In genomic region chr12:17545884-17546283, GRCm38 (mm10) we compare ENCODE assay signal across 8 mouse cellular contexts. TPM values are rescaled to one million over a fixed set of nuclear protein-coding genes. Genes with fewer than 3 reads are reported as not detected.
DNase-seq lines count a peak whose midpoint lies in the region; ATAC-seq and TF ChIP-seq lines count a peak whose summit lies in the region.

No protein-coding gene starts in this region.

- WGBS in heart, postnatal 0 days: 5% methylated on average over 8 of the region's 8 CpGs
- WGBS in liver, embryonic 16.5 days (ENCODE audit: insufficient replicate concordance): 2% methylated on average over 8 of the region's 8 CpGs

- no peak for TF ChIP-seq CTCF in E14TG2a.4 (conservative IDR thresholded peaks at IDR 0.05; ENCODE audit: low read length)
- TF ChIP-seq CTCF in heart, postnatal 0 days (IDR thresholded peaks at IDR 0.05; ENCODE audit: low read depth): no peak

- H3K4me3 ChIP-seq in E14TG2a.4 (replicated peaks; ENCODE audit: low read length): peak overlapping the region; percentile 93
- H3K4me3 ChIP-seq in heart, postnatal 0 days (ENCODE audit: low read depth, low read length): peak overlapping the region; percentile 82
- peak overlapping the region; percentile 87 for H3K4me3 ChIP-seq in liver, embryonic 16.5 days (ENCODE audit: low read depth, low read length)

- TF ChIP-seq EP300 in heart, postnatal 0 days (IDR thresholded peaks at IDR 0.05; ENCODE audit: low read depth): no peak

- peaks cover 46% of the 10 kb centered on the region for H3K9me3 ChIP-seq in E14TG2a.4 (ENCODE audit: low read length)
- no peaks in the 10 kb centered on the region for H3K9me3 ChIP-seq in heart, postnatal 0 days (replicated peaks; ENCODE audit: control insufficient read depth, low read length)
- H3K9me3 ChIP-seq in liver, embryonic 16.5 days (replicated peaks; ENCODE audit: control insufficient read depth, low read length): no peaks in the 10 kb centered on the region

- H3K9ac ChIP-seq in heart, postnatal 0 days (replicated peaks; ENCODE audit: low read depth, low read length): peak overlapping the region; percentile 87; the same call in 1 of the 2 replicates
- H3K9ac ChIP-seq in liver, embryonic 16.5 days (ENCODE audit: low read depth, low read length): peak overlapping the region; percentile 98

- peak overlapping the region; percentile 94 for H3K27ac ChIP-seq in heart, postnatal 0 days (ENCODE audit: low read depth)
- H3K27ac ChIP-seq in liver, embryonic 16.5 days (ENCODE audit: low read length): peak overlapping the region; percentile 72

- intact Hi-C loops in gastrocnemius, postnatal 36 days (cut with DNase I): loop anchor here (5.0 kb wide), 1 partner anchor 179 kb away; no protein-coding TSS in a partner anchor

- H3K4me1 ChIP-seq in E14TG2a.4 (replicated peaks; ENCODE audit: low read depth, low read length): peaks cover 19% of the 10 kb centered on the region
- H3K4me1 ChIP-seq in heart, postnatal 0 days (ENCODE audit: control insufficient read depth, insufficient read depth): peaks cover 9% of the 10 kb centered on the region
- H3K4me1 ChIP-seq in liver, embryonic 16.5 days (ENCODE audit: control insufficient read depth, low read depth, low read length): peaks cover 34% of the 10 kb centered on the region

- DNase-seq in adrenal gland, postnatal 10 days: peak; percentile 22
- DNase-seq in adrenal gland, postnatal 4 days (ENCODE audit: low spot score in 2 of 2): no peak
- peak; percentile 9 for DNase-seq in heart, postnatal 0 days (ENCODE audit: low spot score)
- DNase-seq in gastrocnemius, postnatal 36 days: no peak
- DNase-seq in thymus, postnatal 4 days: no peak

- H3K27me3 ChIP-seq in E14TG2a.4 (ENCODE audit: insufficient read depth, low read length): 0 out of 2 replicates have a peak, but pooled peaks cover 4% of the 10 kb centered on the region
- no peaks in the 10 kb centered on the region for H3K27me3 ChIP-seq in heart, postnatal 0 days (ENCODE audit: control insufficient read depth, insufficient read depth, low read length)
- H3K27me3 ChIP-seq in liver, embryonic 16.5 days (ENCODE audit: control insufficient read depth, insufficient read depth, low read depth, low read length): no peaks in the 10 kb centered on the region

- H3K36me3 ChIP-seq in E14TG2a.4 (ENCODE audit: insufficient read depth, low read length): peaks cover 48% of the 10 kb centered on the region
- H3K36me3 ChIP-seq in heart, postnatal 0 days (replicated peaks; ENCODE audit: control insufficient read depth, insufficient read depth, low read length): peaks cover 33% of the 10 kb centered on the region
- H3K36me3 ChIP-seq in liver, embryonic 16.5 days (ENCODE audit: control insufficient read depth, insufficient read depth): peaks cover 37% of the 10 kb centered on the region

- ATAC-seq in heart, postnatal 0 days (ENCODE audit: insufficient read depth, low read depth): no peak
- ATAC-seq in liver, embryonic 16.5 days (ENCODE audit: low read depth): no peak
- no peak for ATAC-seq in frontal cortex, adult (ENCODE audit: low TSS enrichment)

- peak overlapping the region; percentile 76 for H3K4me2 ChIP-seq in heart, postnatal 0 days (ENCODE audit: low read depth, low read length)
- peak overlapping the region; percentile 90 for H3K4me2 ChIP-seq in liver, embryonic 16.5 days (ENCODE audit: low read depth, low read length)

RNA-seq across cellular contexts. Expression of gene Odc1, which starts 1.3 kb away (rescaled TPM):
- 100 to 1,000 TPM; 149 to 195 TPM for total RNA-seq in adrenal gland, postnatal 10 days (2021)
- total RNA-seq in adrenal gland, postnatal 4 days (2021): 100 to 1,000 TPM; 212 to 228 TPM
- total RNA-seq in heart, postnatal 0 days (2014; rRNA removed; ENCODE audit: low replicate concordance): 172 and 189 TPM in 2 replicates
- polyA plus RNA-seq in heart, postnatal 0 days (2015; fragmentation: Nextera tagmentation; extraction: Ambion mirVana): 59.0 and 67.4 TPM in 2 replicates
- polyA plus RNA-seq in liver, embryonic 16.5 days (2015; fragmentation: Nextera tagmentation; extraction: Ambion mirVana): 301 and 303 TPM in 2 replicates
- 100 to 1,000 TPM in 1 of 2 experiments, 10 to 100 TPM in 1; 99.8 to 111 TPM for total RNA-seq in gastrocnemius, postnatal 36 days (2021)

Comparison
In these comparisons a context has a peak if more than half of its experiments do, and no peak if none do; other contexts are left out.
1. DNase-seq: peak in adrenal gland, postnatal 10 days (single experiment) and heart, postnatal 0 days (single experiment); none in adrenal gland, postnatal 4 days (0 of 2), gastrocnemius, postnatal 36 days (0 of 2) and thymus, postnatal 4 days (single experiment).
2. Peak in every context shown above with its lines, with median percentiles within 50 percentile points of each other: H3K4me3 ChIP-seq.